Mouse (Mus musculus): ENCODE measurements at regions not wholly inside any gene's neighbourhood (a gene's known extent, or its start where the extent isn't known, plus 50 kb on each side); places are given as distances from the start of the nearest gene placed in this dataset.
A peak's percentile ranks its signal among the peaks of the same experiment; 100 is the strongest.

GRCm38 (mm10) chr7:111259630-111260574 lies 177.1 kb upstream of the Eif4g2 start:
- no peak for TF ChIP-seq POLR2A (IDR thresholded peaks at IDR 0.05; ENCODE audit: insufficient read length, low read depth)
- TF ChIP-seq MYOD1 (IDR thresholded peaks at IDR 0.05; ENCODE audit: control insufficient read depth in 1 of 3, insufficient read length in 2 of 3, low read depth in 2 of 3): peak in 2 of 3 experiments; percentile 69 to 72
- no peak for TF ChIP-seq MAX (IDR thresholded peaks at IDR 0.05; ENCODE audit: low read depth)

All from myocyte (in vitro differentiated cells).